Mouse (Mus musculus) embryonic fibroblast, embryonic 13.5 days (primary cell): ENCODE measurements at regions not wholly inside any gene's neighbourhood (a gene's known extent, or its start where the extent isn't known, plus 50 kb on each side); places are given as distances from the start of the nearest gene placed in this dataset.

ENCODE experiments used
- H3K27ac ChIP-seq: 2 replicates; pipeline ENCODE4 v1.5.1; 2012; ENCODE audit warnings: low read length, control low read depth, inconsistent platforms; ENCODE audit not compliant: insufficient read depth
- H3K4me1 ChIP-seq: 2 replicates; pipeline ENCODE4 v1.6.1; 2011; ENCODE audit warnings: low read length; ENCODE audit not compliant: control insufficient read depth, insufficient read depth
- H3K4me3 ChIP-seq: 2 replicates; pipeline ENCODE4 v1.5.1; 2011; ENCODE audit warnings: mild to moderate bottlenecking, control low read depth, low read length; ENCODE audit not compliant: insufficient read depth
- CTCF ChIP-seq: IDR thresholded peaks from 2 replicates; pipeline ENCODE4 v1.5.1; 2011; ENCODE audit warnings: mild to moderate bottlenecking, control low read depth, low read length, moderate library complexity, borderline replicate concordance; ENCODE audit not compliant: insufficient read depth
- POLR2A ChIP-seq: IDR thresholded peaks from 2 replicates; pipeline ENCODE4 v1.6.1; 2011; ENCODE audit warnings: low read depth, mild to moderate bottlenecking, control low read depth, low read length, moderate library complexity

- no peak overlapping the region for H3K27ac ChIP-seq
- TF ChIP-seq CTCF (no peak), POLR2A (no peak)
- no peak overlapping the region for H3K4me3 ChIP-seq
- no peaks in the 10 kb centered on the region for H3K4me1 ChIP-seq
These were observed 690.9 kb downstream of the 1700064H15Rik start for GRCm38 (mm10) chr3:18937333-18938122.

- no peak for TF ChIP-seq POLR2A
- TF ChIP-seq CTCF, result no peak
- Histone ChIP-seq H3K4me1 (no peaks in the 10 kb centered on the region), H3K27ac (no peak overlapping the region), H3K4me3 (no peak overlapping the region)
These were observed 686.9 kb downstream of the 1700064H15Rik start for GRCm38 (mm10) chr3:18941301-18942177.

GRCm38 (mm10) chr3:18960341-18960740 lies 668.1 kb downstream of the 1700064H15Rik start:
- no peaks in the 10 kb centered on the region for H3K4me1 ChIP-seq
- no peak overlapping the region for H3K27ac ChIP-seq
- no peak overlapping the region for H3K4me3 ChIP-seq
- TF ChIP-seq CTCF, result no peak
- no peak for TF ChIP-seq POLR2A

- no peak overlapping the region for H3K27ac ChIP-seq
- peaks cover 7% of the 10 kb centered on the region for H3K4me1 ChIP-seq
- TF ChIP-seq CTCF (no peak), POLR2A (no peak)
- no peak overlapping the region for H3K4me3 ChIP-seq
These were observed 639.8 kb downstream of the 1700064H15Rik start for GRCm38 (mm10) chr3:18988662-18989061.

DNA sequence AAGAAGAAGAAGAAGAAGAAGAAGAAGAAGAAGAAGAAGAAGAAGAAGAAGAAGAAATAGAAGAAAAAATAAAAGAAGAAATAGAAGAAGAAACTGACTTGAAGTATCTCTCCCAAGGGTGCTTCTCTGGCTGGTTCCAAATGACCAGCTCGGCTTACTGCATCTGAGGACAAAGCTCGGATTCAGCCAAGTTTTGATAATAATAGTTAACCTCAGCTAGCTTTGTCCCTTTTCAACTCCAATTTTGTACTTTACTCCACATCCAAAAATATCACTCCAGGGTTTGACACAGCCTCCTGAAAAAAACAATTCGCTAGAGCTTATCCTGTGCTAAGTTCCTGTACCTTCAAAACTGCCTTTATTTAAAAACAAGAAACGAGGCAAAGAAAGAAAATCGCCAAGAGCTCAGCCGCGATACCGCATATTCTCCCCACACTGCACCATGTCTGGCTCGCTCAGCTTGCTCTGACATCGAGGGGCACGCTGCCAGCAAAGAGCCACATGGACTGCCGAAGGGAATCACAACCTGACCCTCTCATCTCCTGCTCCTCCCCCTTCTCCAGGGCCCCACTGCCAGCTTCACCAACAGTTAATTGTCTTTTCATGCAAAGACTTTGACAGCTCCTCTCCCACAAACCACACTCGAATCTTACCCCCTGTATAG lies 638.8 kb downstream of the 1700064H15Rik start:
- TF ChIP-seq CTCF, result no peak
- Histone ChIP-seq H3K4me3 (no peak overlapping the region), H3K4me1 (peaks cover 7% of the 10 kb centered on the region), H3K27ac (no peak overlapping the region)

GRCm38 (mm10) chr3:19000179-19000578 lies 628.3 kb downstream of the 1700064H15Rik start:
- Histone ChIP-seq H3K27ac (no peak overlapping the region), H3K4me1 (no peaks in the 10 kb centered on the region), H3K4me3 (no peak overlapping the region)
- TF ChIP-seq POLR2A (no peak), CTCF (no peak)

GRCm38 (mm10) chr3:19002056-19002455 lies 626.4 kb downstream of the 1700064H15Rik start:
- no peaks in the 10 kb centered on the region; the same call in 1 of the 2 replicates for H3K4me1 ChIP-seq
- H3K4me3 ChIP-seq, result no peak overlapping the region
- TF ChIP-seq POLR2A (no peak), CTCF (no peak)
- no peak overlapping the region for H3K27ac ChIP-seq

DNA sequence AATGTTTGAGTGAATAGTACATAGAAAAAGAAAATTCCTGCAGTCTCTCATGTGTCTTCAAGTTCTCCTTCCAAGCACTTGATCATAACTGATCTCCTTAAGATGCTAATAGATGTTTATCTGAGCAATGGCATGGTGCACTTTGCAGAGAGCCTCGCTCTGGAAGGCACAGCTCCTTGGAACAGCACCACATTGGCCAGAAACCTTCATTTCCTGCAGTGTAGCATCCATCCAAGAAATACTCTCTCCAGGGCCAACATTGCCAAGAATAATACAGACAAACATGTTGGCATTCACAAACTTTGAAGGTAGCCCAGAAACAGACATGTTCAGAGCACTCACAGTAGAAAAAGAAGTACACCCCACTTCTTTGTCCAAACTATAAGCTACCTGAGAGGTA lies 623.7 kb downstream of the 1700064H15Rik start:
- no peak overlapping the region for H3K27ac ChIP-seq
- no peaks in the 10 kb centered on the region; the same call in 1 of the 2 replicates for H3K4me1 ChIP-seq
- TF ChIP-seq CTCF, result no peak
- H3K4me3 ChIP-seq, result no peak overlapping the region

DNA sequence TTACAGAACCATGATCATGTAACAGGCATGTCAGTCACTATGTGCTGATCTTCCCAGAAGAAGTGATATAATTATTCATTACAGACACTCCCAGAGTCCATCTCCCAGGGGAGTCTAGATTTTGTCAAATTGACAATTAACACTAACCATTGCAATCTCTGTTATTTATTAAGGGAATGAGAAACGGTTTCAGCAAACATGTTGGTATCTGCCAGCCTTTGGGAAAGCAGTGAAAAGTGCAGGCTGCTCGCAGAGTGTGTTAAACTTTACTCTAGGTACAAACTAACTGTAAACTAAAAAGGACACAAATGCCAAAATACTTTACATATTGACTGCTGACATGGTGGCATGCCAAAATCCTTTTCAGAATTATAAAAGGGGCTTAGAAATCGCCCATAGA lies 583.9 kb downstream of the 1700064H15Rik start:
- H3K27ac ChIP-seq, result no peak overlapping the region
- no peaks in the 10 kb centered on the region for H3K4me1 ChIP-seq
- TF ChIP-seq CTCF, result no peak
- no peak for TF ChIP-seq POLR2A
- no peak overlapping the region for H3K4me3 ChIP-seq

GRCm38 (mm10) chr3:19045933-19046332 lies 582.5 kb downstream of the 1700064H15Rik start:
- Histone ChIP-seq H3K4me1 (no peaks in the 10 kb centered on the region), H3K4me3 (no peak overlapping the region), H3K27ac (no peak overlapping the region)
- TF ChIP-seq CTCF (no peak), POLR2A (no peak)

DNA sequence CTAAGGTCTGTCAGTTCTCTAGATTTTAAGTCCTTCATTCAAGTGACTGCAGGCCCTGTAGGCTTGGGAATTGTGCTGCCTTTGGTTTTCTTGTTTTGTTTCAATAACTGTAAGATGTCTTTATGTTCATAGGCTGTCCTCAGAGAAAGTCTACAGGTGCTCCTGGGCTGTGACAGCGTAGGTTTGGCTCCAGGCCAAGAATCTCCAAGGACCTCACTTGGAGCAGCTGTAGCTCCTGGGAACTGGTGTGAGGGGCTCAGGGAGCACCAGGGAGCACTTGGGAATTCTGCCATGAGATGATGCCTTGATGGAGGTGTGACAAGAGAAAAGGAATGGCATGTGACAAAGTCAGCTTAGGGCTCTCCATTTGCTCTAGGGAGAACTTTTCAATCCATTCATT lies 581.9 kb downstream of the 1700064H15Rik start:
- H3K4me1 ChIP-seq, result no peaks in the 10 kb centered on the region
- H3K4me3 ChIP-seq, result no peak overlapping the region
- H3K27ac ChIP-seq, result no peak overlapping the region

More for the DNA sequence above, 581.9 kb downstream of the 1700064H15Rik start:
- TF ChIP-seq CTCF (no peak), POLR2A (no peak)
